ENCODE assay signal across 13 mouse cellular contexts in the genomic region with DNA sequence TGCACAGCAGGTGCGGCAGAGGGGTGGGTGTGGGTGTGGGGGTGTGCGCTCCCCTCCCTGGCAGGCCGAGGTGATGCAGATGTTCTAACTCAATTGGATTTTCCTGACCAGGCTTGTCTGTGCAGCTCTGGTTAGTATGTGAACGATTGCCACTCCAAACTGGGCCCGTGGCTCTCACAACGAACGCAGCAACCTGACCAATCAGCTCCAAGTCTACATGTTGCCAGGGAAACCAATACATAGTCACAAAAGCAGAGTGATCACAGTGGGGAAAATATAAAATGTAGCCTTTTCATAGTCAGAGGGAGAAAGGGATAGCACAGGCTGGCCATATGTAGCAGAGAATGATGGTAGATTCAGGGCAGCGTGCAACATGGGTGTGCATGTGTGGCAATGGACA.
DNase-seq lines count a peak whose midpoint lies in the region; ATAC-seq and TF ChIP-seq lines count a peak whose summit lies in the region.
"Had no signal": no experiment of that assay in that cellular context is flagged by ENCODE, and none has a peak within 500 bp of the region (broad histone marks: within the 10 kb centered on the region; RNA-seq: fewer than 3 reads in every experiment).

No protein-coding gene starts in this region.

- no peak overlapping the region for H3K4me2 ChIP-seq in midbrain, embryonic 13.5 days (replicated peaks)
- H3K4me2 ChIP-seq in hindbrain, embryonic 12.5 days (replicated peaks), result no peak overlapping the region

- TF ChIP-seq CTCF in left cerebral cortex, adult 2 months (IDR thresholded peaks at IDR 0.05), result no peak

- peaks cover 27% of the 10 kb centered on the region for H3K4me1 ChIP-seq in midbrain, embryonic 13.5 days (replicated peaks)
- H3K4me1 ChIP-seq in midbrain, embryonic 10.5 days, result peaks cover 19% of the 10 kb centered on the region
- H3K4me1 ChIP-seq in hindbrain, embryonic 12.5 days, result peaks cover 21% of the 10 kb centered on the region; the same call in 1 of the 2 replicates
- H3K4me1 ChIP-seq: megakaryocyte, embryonic 14.5 days had no signal

- H3K27ac ChIP-seq in midbrain, embryonic 13.5 days, result peak overlapping the region; percentile 65
- H3K27ac ChIP-seq in midbrain, embryonic 10.5 days (replicated peaks), result no peak overlapping the region
- H3K27ac ChIP-seq in hindbrain, embryonic 12.5 days, result peak overlapping the region; percentile 31; the same call in 1 of the 2 replicates
- peak overlapping the region; percentile 61 for H3K27ac ChIP-seq in left cerebral cortex, adult 2 months

- DNase-seq in midbrain, embryonic 10.5 days (ENCODE audit: low spot score), result no peak
- peak; percentile 31 to 34 for DNase-seq in left cerebral cortex, adult 2 months (ENCODE audit: extremely low spot score in 1 of 2, low spot score in 2 of 2)
- DNase-seq in right cerebral cortex, postnatal 36 days (ENCODE audit: low spot score in 2 of 2), result peak; percentile 38 to 47
- no peak for DNase-seq in gastrocnemius, postnatal 14 days
- no peak for DNase-seq in lung, postnatal 14 days
- DNase-seq: embryo, embryonic 11 days; heart, postnatal 10 days; kidney, adult 8-10 months had no signal

- WGBS in midbrain, embryonic 13.5 days, result 74% methylated on average over 8 of the region's 8 CpGs
- 90% methylated on average over 8 of the region's 8 CpGs for WGBS in midbrain, embryonic 10.5 days
- 84% methylated on average over 8 of the region's 8 CpGs for WGBS in hindbrain, embryonic 12.5 days

- no peak overlapping the region for H3K4me3 ChIP-seq in midbrain, embryonic 13.5 days (replicated peaks)
- H3K4me3 ChIP-seq in midbrain, embryonic 10.5 days, result no peak overlapping the region
- no peak overlapping the region for H3K4me3 ChIP-seq in hindbrain, embryonic 12.5 days
- no peak overlapping the region for H3K4me3 ChIP-seq in left cerebral cortex, adult 2 months

- H3K27me3 ChIP-seq in midbrain, embryonic 13.5 days, result 0 out of 2 replicates have a peak, but pooled peaks cover 2% of the 10 kb centered on the region
- peaks cover 6% of the 10 kb centered on the region; the same call in 1 of the 2 replicates for H3K27me3 ChIP-seq in midbrain, embryonic 10.5 days (ENCODE audit: low read depth, poor library complexity, severe bottlenecking)
- no peaks in the 10 kb centered on the region for H3K27me3 ChIP-seq in hindbrain, embryonic 12.5 days
- H3K27me3 ChIP-seq: CH12.LX; megakaryocyte, embryonic 14.5 days had no signal

- ATAC-seq in midbrain, embryonic 13.5 days, result no peak; the same call in 1 of the 2 replicates
- ATAC-seq in hindbrain, embryonic 12.5 days (ENCODE audit: low FRiP score), result no peak
- ATAC-seq in megakaryocyte progenitor cell, adult 5-6 weeks (replicated peaks; ENCODE audit: poor library complexity), result no peak

- H3K9ac ChIP-seq in midbrain, embryonic 13.5 days (replicated peaks), result no peak overlapping the region
- no peak overlapping the region for H3K9ac ChIP-seq in hindbrain, embryonic 12.5 days

- no peaks in the 10 kb centered on the region for H3K9me3 ChIP-seq in midbrain, embryonic 13.5 days
- no peaks in the 10 kb centered on the region for H3K9me3 ChIP-seq in midbrain, embryonic 10.5 days (replicated peaks)
- H3K9me3 ChIP-seq in hindbrain, embryonic 12.5 days (replicated peaks), result no peaks in the 10 kb centered on the region

- intact Hi-C loops in left cerebral cortex, adult 2 months (cut with DNase I), result loop anchor here (5.0 kb wide), 1 partner anchor 302 kb away; no protein-coding TSS in a partner anchor
- intact Hi-C loops in gastrocnemius, postnatal 14 days (cut with DNase I; ENCODE audit: low total_unique reads), result no loop called here

- H3K36me3 ChIP-seq in midbrain, embryonic 13.5 days, result no peaks in the 10 kb centered on the region
- H3K36me3 ChIP-seq in midbrain, embryonic 10.5 days, result no peaks in the 10 kb centered on the region
- H3K36me3 ChIP-seq in hindbrain, embryonic 12.5 days, result no peaks in the 10 kb centered on the region

Comparison
In these comparisons a context has a peak if more than half of its experiments do, and no peak if none do; other contexts are left out.
1. DNase-seq: peak in left cerebral cortex, adult 2 months (2 of 2) and right cerebral cortex, postnatal 36 days (2 of 2); none in midbrain, embryonic 10.5 days (single experiment), gastrocnemius, postnatal 14 days (single experiment) and lung, postnatal 14 days (single experiment).